Mouse (Mus musculus) liver, postnatal 0 days (tissue): ENCODE measurements at regions not wholly inside any gene's neighbourhood (a gene's known extent, or its start where the extent isn't known, plus 50 kb on each side); places are given as distances from the start of the nearest gene placed in this dataset.

Experiments
- CTCF ChIP-seq: sonication (generic); IDR thresholded peaks from 2 replicates; pipeline ENCODE4 v1.5.1; 2016; ENCODE audit warnings: antibody characterized with exemption, low read depth
- EP300 ChIP-seq: IDR thresholded peaks from 2 replicates; pipeline ENCODE4 v1.6.1; 2016; ENCODE audit warnings: antibody characterized with exemption, low read depth, mild to moderate bottlenecking

DNA sequence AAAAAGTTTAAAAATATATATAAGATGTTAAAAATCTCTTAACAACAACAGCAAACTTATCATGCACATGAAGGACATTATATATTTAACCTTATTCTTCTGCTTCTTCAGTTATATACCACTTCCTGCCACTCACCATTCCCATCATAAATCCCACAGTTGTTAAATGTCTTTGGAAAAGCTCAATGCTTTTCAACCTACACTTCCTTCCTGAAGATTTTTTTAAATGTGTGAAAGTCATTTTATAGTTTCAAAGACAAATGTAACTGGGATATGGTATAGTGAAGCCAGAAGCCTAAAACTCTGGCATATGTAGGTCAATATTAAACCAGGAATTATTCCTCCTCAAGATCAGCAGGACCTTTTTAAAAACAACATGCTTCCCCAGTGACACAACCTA lies 1666.1 kb upstream of the B3galt2 start:
- no peak for TF ChIP-seq EP300
- no peak for TF ChIP-seq CTCF
